Mouse (Mus musculus): Measurements from ENCODE around the gene Clip1.

Clip1 gene

GRCm38 (mm10) chr5:123684221-123685144, at the start of gene Clip1:
Gene Clip1, minus strand, starts transcription at chr5:123684618.
- DNase-seq (ENCODE audit: low read depth, low spot score): peak; percentile 69

- DNase-seq (ENCODE audit: low read depth, low spot score): no peak
These were observed 46.6 kb upstream of the Clip1 start for GRCm38 (mm10) chr5:123730981-123731380.

GRCm38 (mm10) chr5:123723816-123724215, 39.4 kb upstream of the Clip1 start:
- DNase-seq (ENCODE audit: low read depth, low spot score): peak; percentile 72

- DNase-seq (ENCODE audit: low read depth, low spot score): peak; percentile 98
These were observed 36.2 kb upstream of the Clip1 start, which contains the start of gene Zcchc8 for GRCm38 (mm10) chr5:123720328-123721311. Gene Zcchc8, minus strand, starts transcription at chr5:123721100.

- DNase-seq (ENCODE audit: low read depth, low spot score): no peak
These were observed 30.2 kb upstream of the Clip1 start for GRCm38 (mm10) chr5:123714622-123715021.

GRCm38 (mm10) chr5:123713782-123714181, 29.4 kb upstream of the Clip1 start:
- no peak for DNase-seq (ENCODE audit: low read depth, low spot score)

- DNase-seq (ENCODE audit: low read depth, low spot score): no peak
These were observed 25.2 kb upstream of the Clip1 start for GRCm38 (mm10) chr5:123709571-123709970.

GRCm38 (mm10) chr5:123708598-123708997, 24.2 kb upstream of the Clip1 start:
- no peak for DNase-seq (ENCODE audit: low read depth, low spot score)

GRCm38 (mm10) chr5:123700625-123701024, 16.2 kb upstream of the Clip1 start:
- no peak for DNase-seq (ENCODE audit: low read depth, low spot score)

- DNase-seq (ENCODE audit: low read depth, low spot score): peak; percentile 86
These were observed 14.8 kb upstream of the Clip1 start for GRCm38 (mm10) chr5:123699198-123699597.

- DNase-seq (ENCODE audit: low read depth, low spot score): no peak
These were observed 12.5 kb upstream of the Clip1 start for GRCm38 (mm10) chr5:123696961-123697360.

GRCm38 (mm10) chr5:123696244-123696643, 11.8 kb upstream of the Clip1 start:
- no peak for DNase-seq (ENCODE audit: low read depth, low spot score)

- DNase-seq (ENCODE audit: low read depth, low spot score): peak; percentile 71
These were observed 10.1 kb upstream of the Clip1 start for GRCm38 (mm10) chr5:123694468-123694867.

- peak; percentile 64 for DNase-seq (ENCODE audit: low read depth, low spot score)
These were observed 819 bp downstream of the Clip1 start for GRCm38 (mm10) chr5:123683377-123684220.

GRCm38 (mm10) chr5:123683043-123683376, 1.4 kb downstream of the Clip1 start:
- no peak for DNase-seq (ENCODE audit: low read depth, low spot score)

- no peak for DNase-seq (ENCODE audit: low read depth, low spot score)
These were observed 2.0 kb downstream of the Clip1 start for GRCm38 (mm10) chr5:123682372-123682771.

- no peak for DNase-seq (ENCODE audit: low read depth, low spot score)
These were observed 4.7 kb downstream of the Clip1 start for GRCm38 (mm10) chr5:123679546-123680263.

GRCm38 (mm10) chr5:123679106-123679505, 5.3 kb downstream of the Clip1 start:
- DNase-seq (ENCODE audit: low read depth, low spot score): no peak

- DNase-seq (ENCODE audit: low read depth, low spot score): no peak
These were observed 8.7 kb downstream of the Clip1 start for GRCm38 (mm10) chr5:123675717-123676116.

- no peak for DNase-seq (ENCODE audit: low read depth, low spot score)
These were observed 9.2 kb downstream of the Clip1 start for GRCm38 (mm10) chr5:123675221-123675620.

GRCm38 (mm10) chr5:123671473-123671820, 13.0 kb downstream of the Clip1 start:
- no peak for DNase-seq (ENCODE audit: low read depth, low spot score)

Data from ZHBTc4 (cell line).